Mouse (Mus musculus): ENCODE data around the gene Tmcc3.

- TF ChIP-seq CTCF (IDR thresholded peaks at IDR 0.05; ENCODE audit: extremely low read depth, insufficient read depth, insufficient read length, insufficient replicate concordance) = no peak
- TF ChIP-seq POLR2A (IDR thresholded peaks at IDR 0.05; ENCODE audit: low read depth, low read length) = no peak
These were observed 307.8 kb downstream of the Tmcc3 start for GRCm38 (mm10) chr10:94619586-94619985.
